Mouse (Mus musculus) lung, embryonic 15.5 days (tissue): Measurements from ENCODE around the gene Ndufc1. TPM values are rescaled to one million over a fixed set of nuclear protein-coding genes. Genes with fewer than 3 reads are reported as not detected.
A peak's percentile ranks its signal among the peaks of the same experiment; 100 is the strongest.
"Not testable (repeated sequence)": the region's sequence is repeated elsewhere in the genome, so short reads cannot be mapped to it uniquely, and the experiment has no call there.

ENCODE experiments used
- ATAC-seq: fragments of 200-750 bp; cut with Nextera tagmentation; 2 replicates; pipeline ENCODE4 v1.8.0; 2017; ENCODE audit warnings: moderate number of reproducible peaks, borderline replicate concordance; ENCODE audit not compliant: low FRiP score, low TSS enrichment; ENCODE audit errors: extremely low read depth
- H3K27ac ChIP-seq: fragments of 300-500 bp; sonication (generic); 2 replicates; pipeline ENCODE4 v1.5.1; 2015; ENCODE audit warnings: moderate library complexity, mild to moderate bottlenecking, inconsistent platforms
- H3K27me3 ChIP-seq: fragments of 300-500 bp; sonication (generic); 2 replicates; pipeline ENCODE4 v1.6.1; 2015; ENCODE audit warnings: inconsistent platforms
- H3K36me3 ChIP-seq: fragments of 300-500 bp; sonication (generic); 2 replicates; pipeline ENCODE4 v1.6.1; 2015; ENCODE audit warnings: inconsistent platforms
- H3K4me1 ChIP-seq: fragments of 300-500 bp; sonication (generic); 2 replicates; pipeline ENCODE4 v1.6.1; 2015; ENCODE audit warnings: inconsistent platforms
- H3K4me2 ChIP-seq: fragments of 300-500 bp; sonication (generic); 2 replicates; pipeline ENCODE4 v1.6.1; 2015; ENCODE audit warnings: inconsistent platforms, mild to moderate bottlenecking, moderate library complexity
- H3K4me3 ChIP-seq: fragments of 300-500 bp; sonication (generic); 2 replicates; pipeline ENCODE4 v1.5.1; 2015; ENCODE audit warnings: mild to moderate bottlenecking, inconsistent platforms
- H3K9ac ChIP-seq: fragments of 300-500 bp; sonication (generic); 2 replicates; pipeline ENCODE4 v1.6.1; 2015; ENCODE audit warnings: inconsistent platforms
- H3K9me3 ChIP-seq: fragments of 300-500 bp; sonication (generic); 2 replicates; pipeline ENCODE4 v1.6.1; 2016; ENCODE audit warnings: inconsistent platforms
- WGBS: fragments of 180-500 bp; shearing (Covaris S2); methylation state at CpG from one replicate; pipeline ENCODE4 v1.1.7; 2015; 5-methylcytosine and 5-hydroxymethylcytosine counted together
- polyA plus RNA-seq: library from polyadenylated mRNA; unstranded; fragments of >200 nt; fragmentation: Nextera tagmentation; extraction: Ambion mirVana; gene quantifications from 2 replicates; pipeline ENCODE4 v1.2.1, GENCODE M21; 2015

Ndufc1 gene
- polyA plus RNA-seq, 1 experiment from 2014 or later = 631 TPM

GRCm38 (mm10) chr3:51413276-51413675, 4.5 kb upstream of the Ndufc1 start:
- Histone ChIP-seq H3K36me3 (no peaks in the 10 kb centered on the region), H3K27ac (no peak overlapping the region), H3K4me3 (no peak overlapping the region), H3K4me1 (peaks cover 14% of the 10 kb centered on the region), H3K9me3 (no peaks in the 10 kb centered on the region), H3K27me3 (no peaks in the 10 kb centered on the region), H3K4me2 (no peak overlapping the region), H3K9ac (no peak overlapping the region)
- 76% methylated on average over 1 of the region's 1 CpGs for WGBS
- no peak for ATAC-seq

- Histone ChIP-seq H3K4me1 (peaks cover 14% of the 10 kb centered on the region), H3K36me3 (no peaks in the 10 kb centered on the region), H3K4me2 (no peak overlapping the region), H3K27me3 (no peaks in the 10 kb centered on the region), H3K9ac (no peak overlapping the region), H3K9me3 (no peaks in the 10 kb centered on the region), H3K27ac (no peak overlapping the region), H3K4me3 (no peak overlapping the region)
- WGBS = 88% methylated on average over 7 of the region's 7 CpGs
- ATAC-seq = no peak
Measured at GRCm38 (mm10) chr3:51412457-51412856, 3.7 kb upstream of the Ndufc1 start.

GRCm38 (mm10) chr3:51407870-51408560, 773 bp downstream of the Ndufc1 start:
- peak; percentile 15; the same call in 1 of the 2 replicates for ATAC-seq
- no peaks in the 10 kb centered on the region for H3K9me3 ChIP-seq
- peak overlapping the region; percentile 66 for H3K4me3 ChIP-seq
- 16% methylated on average over 20 of the region's 20 CpGs for WGBS
- H3K27ac ChIP-seq = peak overlapping the region; percentile 85
- no peaks in the 10 kb centered on the region for H3K27me3 ChIP-seq
- H3K4me1 ChIP-seq = peaks cover 7% of the 10 kb centered on the region
- peak overlapping the region; percentile 78 for H3K9ac ChIP-seq
- peak overlapping the region; percentile 70 for H3K4me2 ChIP-seq
- H3K36me3 ChIP-seq = peaks cover 19% of the 10 kb centered on the region; the same call in 1 of the 2 replicates

- Histone ChIP-seq H3K4me3 (no peak overlapping the region), H3K9ac (no peak overlapping the region), H3K9me3 (no peaks in the 10 kb centered on the region), H3K27me3 (peaks cover 4% of the 10 kb centered on the region; the same call in 1 of the 2 replicates), H3K4me2 (no peak overlapping the region), H3K4me1 (peaks cover 6% of the 10 kb centered on the region; the same call in 1 of the 2 replicates), H3K36me3 (peaks cover 20% of the 10 kb centered on the region; the same call in 1 of the 2 replicates), H3K27ac (no peak overlapping the region)
- 90% methylated on average over 12 of the region's 12 CpGs for WGBS
- no peak for ATAC-seq
Measured at GRCm38 (mm10) chr3:51402628-51403027, 6.2 kb downstream of the Ndufc1 start.

- peaks cover 19% of the 10 kb centered on the region; the same call in 1 of the 2 replicates for H3K36me3 ChIP-seq
- not testable (repeated sequence) for H3K4me3 ChIP-seq, H3K27me3 ChIP-seq, H3K27ac ChIP-seq, H3K4me1 ChIP-seq, H3K4me2 ChIP-seq, H3K9me3 ChIP-seq, H3K9ac ChIP-seq, ATAC-seq
- 59% methylated on average over 4 of the region's 4 CpGs for WGBS
Measured at GRCm38 (mm10) chr3:51402054-51402453, 6.7 kb downstream of the Ndufc1 start.

- Histone ChIP-seq H3K27me3 (peaks cover 18% of the 10 kb centered on the region), H3K9me3 (no peaks in the 10 kb centered on the region), H3K36me3 (peaks cover 7% of the 10 kb centered on the region; the same call in 1 of the 2 replicates), H3K4me2 (no peak overlapping the region), H3K27ac (no peak overlapping the region), H3K9ac (no peak overlapping the region), H3K4me3 (no peak overlapping the region), H3K4me1 (peaks cover 6% of the 10 kb centered on the region; the same call in 1 of the 2 replicates)
- ATAC-seq = no peak
- 70% methylated on average over 10 of the region's 10 CpGs for WGBS
Measured at GRCm38 (mm10) chr3:51400682-51401081, 8.1 kb downstream of the Ndufc1 start.

- Histone ChIP-seq H3K9me3 (no peaks in the 10 kb centered on the region), H3K27me3 (peaks cover 24% of the 10 kb centered on the region), H3K4me3 (no peak overlapping the region), H3K9ac (no peak overlapping the region), H3K36me3 (peaks cover 7% of the 10 kb centered on the region; the same call in 1 of the 2 replicates), H3K4me1 (peaks cover 6% of the 10 kb centered on the region; the same call in 1 of the 2 replicates), H3K27ac (no peak overlapping the region), H3K4me2 (no peak overlapping the region)
- ATAC-seq = no peak
- WGBS = 43% methylated on average over 4 of the region's 4 CpGs
Measured at GRCm38 (mm10) chr3:51399531-51399930, 9.3 kb downstream of the Ndufc1 start.

GRCm38 (mm10) chr3:51398667-51399066, 10.1 kb downstream of the Ndufc1 start:
- no peak overlapping the region for H3K9ac ChIP-seq
- H3K36me3 ChIP-seq = peaks cover 7% of the 10 kb centered on the region; the same call in 1 of the 2 replicates
- no peak for ATAC-seq
- peaks cover 6% of the 10 kb centered on the region; the same call in 1 of the 2 replicates for H3K4me1 ChIP-seq
- H3K27me3 ChIP-seq = peaks cover 24% of the 10 kb centered on the region
- no peak overlapping the region for H3K4me2 ChIP-seq
- H3K9me3 ChIP-seq = no peaks in the 10 kb centered on the region
- no peak overlapping the region for H3K27ac ChIP-seq
- H3K4me3 ChIP-seq = no peak overlapping the region
- WGBS = 14% methylated on average over 3 of the region's 3 CpGs

GRCm38 (mm10) chr3:51397700-51398299, 11.0 kb downstream of the Ndufc1 start:
- H3K4me2 ChIP-seq = no peak overlapping the region
- H3K9me3 ChIP-seq = no peaks in the 10 kb centered on the region
- H3K27ac ChIP-seq = no peak overlapping the region
- WGBS = 50% methylated on average over 15 of the region's 15 CpGs
- no peak overlapping the region for H3K4me3 ChIP-seq
- ATAC-seq = no peak
- no peak overlapping the region for H3K9ac ChIP-seq
- H3K4me1 ChIP-seq = peaks cover 6% of the 10 kb centered on the region; the same call in 1 of the 2 replicates
- peaks cover 24% of the 10 kb centered on the region for H3K27me3 ChIP-seq
- no peaks in the 10 kb centered on the region for H3K36me3 ChIP-seq

- peaks cover 24% of the 10 kb centered on the region for H3K27me3 ChIP-seq
- H3K4me2 ChIP-seq = peak within 1 kb of the TSS; percentile 83
- peak; percentile 87 for ATAC-seq
- H3K4me1 ChIP-seq = peaks cover 6% of the 10 kb centered on the region; the same call in 1 of the 2 replicates
- no peaks in the 10 kb centered on the region for H3K9me3 ChIP-seq
- H3K27ac ChIP-seq = no peak within 1 kb of the TSS
- WGBS = 2% methylated on average over 41 of the region's 41 CpGs
- H3K36me3 ChIP-seq = no peaks in the 10 kb centered on the region
- peak within 1 kb of the TSS; percentile 39 for H3K9ac ChIP-seq
- peak within 1 kb of the TSS; percentile 53 for H3K4me3 ChIP-seq
Measured at GRCm38 (mm10) chr3:51396219-51397068, 12.3 kb downstream of the Ndufc1 start, which contains the start of gene Mgarp. Mgarp (minus strand) TSS chr3:51396738.

- Histone ChIP-seq H3K9me3 (no peaks in the 10 kb centered on the region), H3K4me3 (no peak overlapping the region), H3K4me2 (no peak overlapping the region), H3K4me1 (peaks cover 6% of the 10 kb centered on the region; the same call in 1 of the 2 replicates), H3K9ac (no peak overlapping the region), H3K27me3 (peaks cover 24% of the 10 kb centered on the region), H3K36me3 (no peaks in the 10 kb centered on the region), H3K27ac (no peak overlapping the region)
- ATAC-seq = no peak
- WGBS = 35% methylated on average over 19 of the region's 19 CpGs
Measured at GRCm38 (mm10) chr3:51395461-51396145, 13.2 kb downstream of the Ndufc1 start.
